In the genomic region with DNA sequence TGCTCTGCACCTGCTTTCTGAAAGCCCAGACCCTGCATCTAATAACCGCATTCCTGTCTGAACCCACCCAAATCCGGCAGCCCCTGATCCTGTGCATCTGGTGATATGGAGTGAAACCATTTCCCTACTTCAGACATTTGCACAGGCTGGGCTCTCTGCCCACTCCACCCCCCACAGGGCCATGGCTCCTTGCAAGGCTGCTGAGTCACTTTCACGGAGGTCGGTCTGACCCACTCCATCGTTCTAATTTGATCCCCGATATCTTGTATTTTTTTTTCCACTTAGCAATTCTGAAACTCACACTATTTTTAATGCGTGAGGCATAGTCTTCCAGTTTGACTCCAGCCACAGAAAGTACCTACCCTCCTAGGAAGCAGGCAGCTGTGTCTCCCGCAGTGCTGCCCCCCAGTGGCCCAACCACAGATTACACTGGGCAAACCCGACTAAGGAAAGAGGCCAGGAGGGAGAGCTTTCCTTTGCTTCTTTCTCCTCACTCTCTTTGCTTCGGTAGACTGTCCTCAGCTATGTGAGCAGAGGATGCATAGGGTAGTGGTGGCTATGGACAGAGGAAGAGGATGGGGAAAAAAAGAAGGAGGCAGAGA, we compare ENCODE assay signal across 9 mouse cellular contexts. TPM values are rescaled to one million over a fixed set of nuclear protein-coding genes. Genes with fewer than 3 reads are reported as not detected.
DNase-seq lines count a peak whose midpoint lies in the region; ATAC-seq and TF ChIP-seq lines count a peak whose summit lies in the region.
"Had no signal": no experiment of that assay in that cellular context is flagged by ENCODE, and none has a peak within 500 bp of the region (broad histone marks: within the 10 kb centered on the region; RNA-seq: fewer than 3 reads in every experiment).

No protein-coding gene starts in this region.

- no peaks in the 10 kb centered on the region for H3K9me3 ChIP-seq in midbrain, embryonic 14.5 days (ENCODE audit: control insufficient read depth, low read length)
- no peaks in the 10 kb centered on the region for H3K9me3 ChIP-seq in midbrain, embryonic 16.5 days (replicated peaks; ENCODE audit: control insufficient read depth, low read length, poor library complexity, severe bottlenecking)

- no peaks in the 10 kb centered on the region for H3K4me1 ChIP-seq in midbrain, embryonic 14.5 days (ENCODE audit: control insufficient read depth, insufficient read depth, low read length)
- H3K4me1 ChIP-seq in midbrain, embryonic 16.5 days (ENCODE audit: control insufficient read depth, insufficient read depth, low read length): no peaks in the 10 kb centered on the region
- H3K4me1 ChIP-seq in lung, adult 2 months (ENCODE audit: control insufficient read depth, insufficient read depth, low read length): no peaks in the 10 kb centered on the region

- 50% methylated on average over 10 of the region's 10 CpGs for WGBS in midbrain, embryonic 14.5 days
- 36% methylated on average over 10 of the region's 10 CpGs for WGBS in midbrain, embryonic 16.5 days
- 32% methylated on average over 10 of the region's 10 CpGs for WGBS in lung, adult 2 months

- no peak overlapping the region for H3K9ac ChIP-seq in midbrain, embryonic 14.5 days (replicated peaks; ENCODE audit: low read length)
- no peak overlapping the region for H3K9ac ChIP-seq in midbrain, embryonic 16.5 days (ENCODE audit: low read depth, low read length)

- H3K4me2 ChIP-seq in midbrain, embryonic 14.5 days (ENCODE audit: low read length): no peak overlapping the region
- H3K4me2 ChIP-seq in midbrain, embryonic 16.5 days (ENCODE audit: low read length): no peak overlapping the region

- no peak overlapping the region for H3K27ac ChIP-seq in midbrain, embryonic 14.5 days (replicated peaks; ENCODE audit: low read depth, low read length)
- H3K27ac ChIP-seq in midbrain, embryonic 16.5 days (ENCODE audit: low read length): no peak overlapping the region

- DNase-seq in midbrain, embryonic 14.5 days: peak; percentile 61
- peak; percentile 87 for DNase-seq in adrenal gland, adult 2 months
- DNase-seq in embryo, embryonic 11 days: peak; percentile 59
- DNase-seq in kidney, adult 9 months: peak; percentile 67
- peak; percentile 76 for DNase-seq in lung, adult 2 months
- peak; percentile 61 for DNase-seq in right cerebral cortex, postnatal 14 days

- no peaks in the 10 kb centered on the region for H3K27me3 ChIP-seq in midbrain, embryonic 14.5 days (ENCODE audit: control insufficient read depth, insufficient read depth, low read length)
- H3K27me3 ChIP-seq in midbrain, embryonic 16.5 days (ENCODE audit: control insufficient read depth, insufficient read depth, low read depth, low read length): no peaks in the 10 kb centered on the region

- TF ChIP-seq CTCF in lung, adult 2 months (IDR thresholded peaks at IDR 0.05; ENCODE audit: insufficient read depth, low read length): peak; percentile 77

- no peaks in the 10 kb centered on the region for H3K36me3 ChIP-seq in midbrain, embryonic 14.5 days (ENCODE audit: control insufficient read depth, insufficient read depth, low read length)
- no peaks in the 10 kb centered on the region for H3K36me3 ChIP-seq in midbrain, embryonic 16.5 days (ENCODE audit: control insufficient read depth, insufficient read depth, low read length)

- H3K4me3 ChIP-seq in midbrain, embryonic 14.5 days (replicated peaks; ENCODE audit: low read depth, low read length): no peak overlapping the region
- H3K4me3 ChIP-seq in midbrain, embryonic 16.5 days (ENCODE audit: low read depth, low read length): no peak overlapping the region
- no peak overlapping the region for H3K4me3 ChIP-seq in lung, adult 2 months (replicated peaks; ENCODE audit: extremely low read depth, low read depth, low read length)

- ATAC-seq in midbrain, embryonic 14.5 days (ENCODE audit: low FRiP score, low TSS enrichment): no peak
- ATAC-seq in midbrain, embryonic 16.5 days: no peak
- no peak for ATAC-seq in erythroid progenitor cell, adult 5-6 weeks (replicated peaks; ENCODE audit: low FRiP score, poor library complexity, severe bottlenecking)

- TF ChIP-seq POLR2A in lung, adult 2 months (IDR thresholded peaks at IDR 0.05; ENCODE audit: borderline replicate concordance, extremely low read depth, low read depth, low read length): no peak

RNA-seq across cellular contexts. Expression of gene Ocstamp, which starts 7.6 kb away (rescaled TPM):
- 0.08 TPM in 1 of 2 replicates, not detected in the other for polyA plus RNA-seq in midbrain, embryonic 14.5 days (2014; fragmentation: Nextera tagmentation; extraction: Ambion mirVana)
- polyA plus RNA-seq in midbrain, embryonic 16.5 days (2015; fragmentation: Nextera tagmentation; extraction: Ambion mirVana): 0.08 TPM in 1 of 2 replicates, not detected in the other
- under 1 TPM; 0.12 to 0.38 TPM for total RNA-seq in adrenal gland, adult 2 months (2021)
- 0.55 and 0.64 TPM in 2 replicates for polyA plus RNA-seq in adrenal gland, adult 2 months (2012; rRNA removed)
- 0.07 and 0.09 TPM in 2 replicates for polyA plus RNA-seq in lung, adult 2 months (2012; rRNA removed)
- total RNA-seq in erythroid progenitor cell, adult 5-6 weeks (2015; ENCODE audit: low replicate concordance): not detected in 2 replicates
- total RNA-seq in erythroid progenitor cell, adult 5-6 weeks (2017; ENCODE audit: low replicate concordance): not detected in 2 replicates
- polyA plus RNA-seq: heart, embryonic 14.5 days had no signal

RNA-seq across cellular contexts. Expression of gene Zfp334, which starts 19.7 kb away (rescaled TPM):
- polyA plus RNA-seq in midbrain, embryonic 14.5 days (2014; fragmentation: Nextera tagmentation; extraction: Ambion mirVana): 11.7 and 15.7 TPM in 2 replicates
- polyA plus RNA-seq in midbrain, embryonic 16.5 days (2015; fragmentation: Nextera tagmentation; extraction: Ambion mirVana): 9.5 and 9.7 TPM in 2 replicates
- total RNA-seq in adrenal gland, adult 2 months (2021): 1 to 10 TPM; 4.3 to 5.0 TPM
- polyA plus RNA-seq in adrenal gland, adult 2 months (2012; rRNA removed): 1.1 and 1.3 TPM in 2 replicates
- polyA plus RNA-seq in lung, adult 2 months (2012; rRNA removed): 2.6 and 3.5 TPM in 2 replicates
- not detected in 2 replicates for total RNA-seq in erythroid progenitor cell, adult 5-6 weeks (2015; ENCODE audit: low replicate concordance)
- total RNA-seq in erythroid progenitor cell, adult 5-6 weeks (2017; ENCODE audit: low replicate concordance): not detected in 2 replicates

RNA-seq across cellular contexts. Expression of gene Zfp663, which starts 39.3 kb away (rescaled TPM):
- 8.4 and 10.8 TPM in 2 replicates for polyA plus RNA-seq in midbrain, embryonic 14.5 days (2014; fragmentation: Nextera tagmentation; extraction: Ambion mirVana)
- polyA plus RNA-seq in midbrain, embryonic 16.5 days (2015; fragmentation: Nextera tagmentation; extraction: Ambion mirVana): 7.3 and 9.1 TPM in 2 replicates
- not detected for total RNA-seq in adrenal gland, adult 2 months (2021)
- polyA plus RNA-seq in adrenal gland, adult 2 months (2012; rRNA removed): not detected in 2 replicates
- 0.46 and 1.3 TPM in 2 replicates for polyA plus RNA-seq in lung, adult 2 months (2012; rRNA removed)
- total RNA-seq in erythroid progenitor cell, adult 5-6 weeks (2015; ENCODE audit: low replicate concordance): not detected in 2 replicates
- not detected in 2 replicates for total RNA-seq in erythroid progenitor cell, adult 5-6 weeks (2017; ENCODE audit: low replicate concordance)
